Mouse (Mus musculus) midbrain, embryonic 11.5 days (tissue): Measurements from ENCODE around the gene Il34. TPM values are rescaled to one million over a fixed set of nuclear protein-coding genes. Genes with fewer than 3 reads are reported as not detected.

ENCODE experiments used
- ATAC-seq: fragments of 200-750 bp; cut with Nextera tagmentation; 2 replicates; pipeline ENCODE4 v1.8.0; 2017; ENCODE audit warnings: moderate TSS enrichment, moderate library complexity; ENCODE audit not compliant: low FRiP score
- DNase-seq: peaks from one replicate; pipeline ENCODE4 v3.0.0; 2015; ENCODE audit warnings: low spot score; ENCODE audit errors: missing footprints
- H3K27ac ChIP-seq: fragments of 300-500 bp; sonication (generic); 2 replicates; pipeline ENCODE4 v1.5.1; 2014; ENCODE audit warnings: low read depth, low read length
- H3K27me3 ChIP-seq: fragments of 300-500 bp; sonication (generic); 2 replicates; pipeline ENCODE4 v1.6.1; 2014; ENCODE audit warnings: mild to moderate bottlenecking, low read length, moderate library complexity, mixed read lengths; ENCODE audit not compliant: control insufficient read depth, insufficient read depth
- H3K36me3 ChIP-seq: fragments of 300-500 bp; sonication (generic); 2 replicates; pipeline ENCODE4 v1.6.1; 2014; ENCODE audit warnings: mild to moderate bottlenecking, low read length, moderate library complexity, mixed read lengths; ENCODE audit not compliant: control insufficient read depth, insufficient read depth
- H3K4me1 ChIP-seq: fragments of 300-500 bp; sonication (generic); 2 replicates; pipeline ENCODE4 v1.6.1; 2014; ENCODE audit warnings: low read length; ENCODE audit not compliant: control insufficient read depth, insufficient read depth
- H3K4me2 ChIP-seq: fragments of 300-500 bp; sonication (generic); 2 replicates; pipeline ENCODE4 v1.6.1; 2014; ENCODE audit warnings: mild to moderate bottlenecking, moderate library complexity
- H3K4me3 ChIP-seq: fragments of 300-500 bp; sonication (generic); 2 replicates; pipeline ENCODE4 v1.5.1; 2014; ENCODE audit warnings: low read depth, low read length
- H3K9ac ChIP-seq: fragments of 300-500 bp; sonication (generic); 2 replicates; pipeline ENCODE4 v1.6.1; 2014; ENCODE audit warnings: low read length
- H3K9me3 ChIP-seq: fragments of 300-500 bp; sonication (generic); 2 replicates; pipeline ENCODE4 v1.6.1; 2016; ENCODE audit warnings: low read length; ENCODE audit not compliant: control insufficient read depth
- WGBS: fragments of 180-500 bp; shearing (Covaris S2); extraction: QIAGEN DNeasy Blood & Tissue Kit; methylation state at CpG from one replicate; pipeline ENCODE4 v1.1.7; 2014; 5-methylcytosine and 5-hydroxymethylcytosine counted together
- polyA plus RNA-seq: library from polyadenylated mRNA; unstranded; fragments of >200 nt; fragmentation: Nextera tagmentation; extraction: Ambion mirVana; gene quantifications from 2 replicates; pipeline ENCODE4 v1.2.1, GENCODE M21; 2014

Gene Il34
- polyA plus RNA-seq, result 0.38 and 0.81 TPM in 2 replicates

GRCm38 (mm10) chr8:110805669-110806068 lies at the start of gene Il34:
Il34 (minus strand) TSS chr8:110805924.
- Histone ChIP-seq H3K4me1 (no peaks in the 10 kb centered on the region), H3K36me3 (peaks cover 7% of the 10 kb centered on the region; the same call in 1 of the 2 replicates), H3K9ac (no peak within 1 kb of the TSS), H3K9me3 (no peaks in the 10 kb centered on the region), H3K27me3 (no peaks in the 10 kb centered on the region), H3K4me3 (no peak within 1 kb of the TSS), H3K27ac (no peak within 1 kb of the TSS), H3K4me2 (no peak within 1 kb of the TSS)
- 54% methylated on average over 12 of the region's 12 CpGs for WGBS
- no peak for ATAC-seq
- DNase-seq, result no peak

- H3K36me3 ChIP-seq, result peaks cover 23% of the 10 kb centered on the region
- ATAC-seq, result no peak
These were observed 45.5 kb upstream of the Il34 start for GRCm38 (mm10) chr8:110851186-110851585.

GRCm38 (mm10) chr8:110847645-110848495 lies 42.1 kb upstream of the Il34 start:
- Histone ChIP-seq H3K36me3 (peaks cover 18% of the 10 kb centered on the region), H3K4me2 (peak overlapping the region; percentile 86), H3K9me3 (no peaks in the 10 kb centered on the region), H3K4me3 (peak overlapping the region; percentile 96), H3K9ac (peak overlapping the region; percentile 97), H3K27ac (no peak overlapping the region), H3K27me3 (no peaks in the 10 kb centered on the region), H3K4me1 (peaks cover 13% of the 10 kb centered on the region)
- DNase-seq (no peak), ATAC-seq (no peak)
- 59% methylated on average over 14 of the region's 14 CpGs for WGBS

More at GRCm38 (mm10) chr8:110851186-110851585, 45.5 kb upstream of the Il34 start:
- Histone ChIP-seq H3K27me3 (no peaks in the 10 kb centered on the region), H3K4me2 (no peak overlapping the region), H3K27ac (no peak overlapping the region), H3K4me3 (no peak overlapping the region), H3K9me3 (no peaks in the 10 kb centered on the region), H3K4me1 (peaks cover 7% of the 10 kb centered on the region), H3K9ac (no peak overlapping the region)
- WGBS, result 96% methylated on average over 10 of the region's 10 CpGs
- no peak for DNase-seq

DNA sequence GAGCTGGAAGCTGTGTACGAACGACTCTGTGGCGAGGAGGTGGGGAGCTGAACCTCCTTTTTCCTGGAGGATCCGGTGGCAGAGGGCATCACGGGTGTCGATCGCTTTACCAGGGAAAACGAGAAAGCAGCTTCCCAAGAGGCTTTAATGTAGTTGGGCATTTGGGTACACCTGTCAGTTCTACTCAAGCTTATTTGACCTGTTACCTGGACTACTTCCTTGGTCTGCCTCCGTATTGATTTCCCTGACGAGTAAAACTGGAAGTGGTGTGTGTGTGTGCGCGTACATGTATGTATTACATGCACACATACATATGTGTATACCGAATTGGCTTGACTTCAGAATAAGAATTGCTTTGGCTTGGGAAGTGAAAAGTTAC lies 41.4 kb upstream of the Il34 start:
- Histone ChIP-seq H3K4me2 (peak overlapping the region; percentile 86), H3K4me3 (peak overlapping the region; percentile 96), H3K4me1 (peaks cover 13% of the 10 kb centered on the region), H3K36me3 (peaks cover 18% of the 10 kb centered on the region), H3K27ac (no peak overlapping the region), H3K9me3 (no peaks in the 10 kb centered on the region), H3K27me3 (no peaks in the 10 kb centered on the region), H3K9ac (peak overlapping the region; percentile 97)
- peak; percentile 56 for ATAC-seq
- 3% methylated on average over 13 of the region's 13 CpGs for WGBS
- no peak for DNase-seq

- Histone ChIP-seq H3K9ac (peak within 1 kb of the TSS; percentile 97), H3K4me3 (peak within 1 kb of the TSS; percentile 96), H3K4me1 (peaks cover 13% of the 10 kb centered on the region), H3K27ac (peak within 1 kb of the TSS; percentile 85), H3K27me3 (no peaks in the 10 kb centered on the region), H3K36me3 (peaks cover 20% of the 10 kb centered on the region), H3K9me3 (no peaks in the 10 kb centered on the region), H3K4me2 (peak within 1 kb of the TSS; percentile 86)
- ATAC-seq, result peak; percentile 92
- DNase-seq, result peak; percentile 98
- WGBS, result under 1% methylated on average over 53 of the region's 53 CpGs
These were observed 40.9 kb upstream of the Il34 start, which contains the start of the genes Cog4 and Sf3b3 for GRCm38 (mm10) chr8:110846405-110847170. Cog4 (plus strand) TSS chr8:110846600. Sf3b3 (minus strand) TSS chr8:110846787.

DNA sequence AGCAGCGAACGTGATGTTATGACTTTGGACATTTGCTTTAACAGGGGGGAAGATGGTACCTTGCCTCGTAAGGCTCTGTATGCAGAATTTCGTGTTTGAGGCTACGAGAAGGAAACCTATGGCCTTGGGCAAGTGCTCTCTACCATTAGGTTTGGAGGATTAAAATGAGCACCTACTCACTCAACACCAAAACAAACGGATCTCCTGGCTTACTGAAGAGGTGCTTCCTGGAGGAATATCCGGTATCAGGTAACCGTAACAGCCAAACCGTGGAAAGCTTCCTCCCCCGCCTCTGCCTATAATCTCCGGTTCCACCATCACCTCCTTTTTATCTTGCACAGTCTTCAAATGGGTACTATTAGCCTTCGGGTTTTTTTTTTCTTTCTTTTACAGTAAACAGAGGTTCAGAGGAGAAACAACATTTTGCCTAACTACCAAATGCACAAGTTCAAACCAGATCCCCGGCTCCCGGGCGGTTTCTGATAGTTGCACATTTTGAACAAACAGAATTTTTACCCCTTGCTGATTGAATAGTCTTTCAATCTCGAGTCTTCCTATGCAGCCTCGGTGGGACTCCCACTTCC lies 40.2 kb upstream of the Il34 start:
- 15% methylated on average over 17 of the region's 17 CpGs for WGBS
- Histone ChIP-seq H3K4me3 (peak overlapping the region; percentile 96), H3K4me1 (peaks cover 13% of the 10 kb centered on the region), H3K27ac (peak overlapping the region; percentile 85), H3K9ac (peak overlapping the region; percentile 97), H3K36me3 (peaks cover 22% of the 10 kb centered on the region), H3K4me2 (peak overlapping the region; percentile 86), H3K9me3 (no peaks in the 10 kb centered on the region), H3K27me3 (no peaks in the 10 kb centered on the region)
- ATAC-seq (no peak), DNase-seq (peak; percentile 92)

- H3K4me2 ChIP-seq, result no peak overlapping the region; the same call in 1 of the 2 replicates
- H3K27me3 ChIP-seq, result no peaks in the 10 kb centered on the region
- H3K4me3 ChIP-seq, result no peak overlapping the region
- H3K9ac ChIP-seq, result no peak overlapping the region
- no peak for ATAC-seq
- no peak overlapping the region for H3K27ac ChIP-seq
- no peaks in the 10 kb centered on the region for H3K9me3 ChIP-seq
- WGBS, result 89% methylated on average over 3 of the region's 3 CpGs
- H3K4me1 ChIP-seq, result peaks cover 13% of the 10 kb centered on the region
- H3K36me3 ChIP-seq, result peaks cover 29% of the 10 kb centered on the region
- DNase-seq, result no peak
These were observed 39.2 kb upstream of the Il34 start for GRCm38 (mm10) chr8:110844941-110845340.

DNA sequence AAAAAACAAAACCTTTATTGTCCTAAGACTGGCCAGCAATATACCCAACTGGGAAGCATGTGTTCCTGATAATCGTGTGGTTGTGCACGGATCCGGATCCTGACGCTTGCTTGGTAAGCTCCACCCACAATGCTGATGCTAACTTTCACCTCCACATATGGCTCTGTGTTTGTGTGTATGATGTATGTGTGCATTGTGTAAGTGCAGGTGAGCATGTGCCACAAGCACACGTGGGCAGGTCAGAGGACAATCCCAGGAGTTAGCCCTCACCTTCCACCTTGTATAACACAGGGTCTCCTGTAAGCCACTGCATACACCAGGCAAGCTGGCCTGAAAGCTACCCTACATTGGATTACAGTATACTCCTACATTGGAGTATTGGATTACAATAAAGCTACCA lies 37.5 kb upstream of the Il34 start:
- Histone ChIP-seq H3K27ac (no peak overlapping the region), H3K4me2 (no peak overlapping the region), H3K9me3 (no peaks in the 10 kb centered on the region), H3K27me3 (no peaks in the 10 kb centered on the region), H3K36me3 (peaks cover 35% of the 10 kb centered on the region), H3K4me1 (peaks cover 13% of the 10 kb centered on the region), H3K9ac (no peak overlapping the region), H3K4me3 (no peak overlapping the region)
- DNase-seq (no peak), ATAC-seq (no peak)
- WGBS, result 89% methylated on average over 5 of the region's 5 CpGs
